Mouse (Mus musculus): ENCODE results near the gene Eif5.

- TF ChIP-seq TBP (IDR thresholded peaks at IDR 0.05; ENCODE audit: low read depth, low read length) (no peak), ZMIZ1 (IDR thresholded peaks at IDR 0.05; ENCODE audit: low read depth, low read length) (no peak), POLR2A (IDR thresholded peaks at IDR 0.05; ENCODE audit: control insufficient read depth in 1 of 2, insufficient read depth in 1 of 2, low read depth in 1 of 2, low read length in 2 of 2, poor library complexity in 1 of 2) (no peak), TCF12 (IDR thresholded peaks at IDR 0.05; ENCODE audit: low read depth, low read length) (no peak), E2F4 (IDR thresholded peaks at IDR 0.05; ENCODE audit: borderline replicate concordance, low read depth, low read length) (no peak), CTCF (IDR thresholded peaks at IDR 0.05 in 2 of 3, conservative IDR thresholded peaks at IDR 0.05 in 1 of 3; ENCODE audit: control insufficient read depth in 1 of 3, insufficient read depth in 1 of 3, low read depth in 2 of 3, low read length in 3 of 3, poor library complexity in 1 of 3, severe bottlenecking in 1 of 3) (no peak), GATA1 (IDR thresholded peaks at IDR 0.05; ENCODE audit: low read depth, low read length) (no peak), USF1 (IDR thresholded peaks at IDR 0.05; ENCODE audit: low read depth, low read length) (no peak), EP300 (IDR thresholded peaks at IDR 0.05; ENCODE audit: low read depth in 1 of 2, low read length in 2 of 2) (no peak), HCFC1 (IDR thresholded peaks at IDR 0.05; ENCODE audit: low read depth, low read length) (no peak), POLR2AphosphoS2 (IDR thresholded peaks at IDR 0.05; ENCODE audit: low read length) (no peak), ELF1 (IDR thresholded peaks at IDR 0.05; ENCODE audit: low read depth, low read length) (no peak), TAL1 (IDR thresholded peaks at IDR 0.05; ENCODE audit: low read length) (no peak)
These were observed 48.5 kb upstream of the Eif5 start for GRCm38 (mm10) chr12:111489261-111489865.
